Mouse (Mus musculus): Measurements from ENCODE around the gene Zfhx3.

GRCm38 (mm10) chr8:108563420-108563819 is 621.0 kb downstream of the Zfhx3 start:
- TF ChIP-seq CTCF (IDR thresholded peaks at IDR 0.05) (no peak), EP300 (IDR thresholded peaks at IDR 0.05) (no peak)
